Mouse (Mus musculus): ENCODE results near the gene Gpr137.
A peak's percentile ranks its signal among the peaks of the same experiment; 100 is the strongest.

Gene Gpr137

DNA sequence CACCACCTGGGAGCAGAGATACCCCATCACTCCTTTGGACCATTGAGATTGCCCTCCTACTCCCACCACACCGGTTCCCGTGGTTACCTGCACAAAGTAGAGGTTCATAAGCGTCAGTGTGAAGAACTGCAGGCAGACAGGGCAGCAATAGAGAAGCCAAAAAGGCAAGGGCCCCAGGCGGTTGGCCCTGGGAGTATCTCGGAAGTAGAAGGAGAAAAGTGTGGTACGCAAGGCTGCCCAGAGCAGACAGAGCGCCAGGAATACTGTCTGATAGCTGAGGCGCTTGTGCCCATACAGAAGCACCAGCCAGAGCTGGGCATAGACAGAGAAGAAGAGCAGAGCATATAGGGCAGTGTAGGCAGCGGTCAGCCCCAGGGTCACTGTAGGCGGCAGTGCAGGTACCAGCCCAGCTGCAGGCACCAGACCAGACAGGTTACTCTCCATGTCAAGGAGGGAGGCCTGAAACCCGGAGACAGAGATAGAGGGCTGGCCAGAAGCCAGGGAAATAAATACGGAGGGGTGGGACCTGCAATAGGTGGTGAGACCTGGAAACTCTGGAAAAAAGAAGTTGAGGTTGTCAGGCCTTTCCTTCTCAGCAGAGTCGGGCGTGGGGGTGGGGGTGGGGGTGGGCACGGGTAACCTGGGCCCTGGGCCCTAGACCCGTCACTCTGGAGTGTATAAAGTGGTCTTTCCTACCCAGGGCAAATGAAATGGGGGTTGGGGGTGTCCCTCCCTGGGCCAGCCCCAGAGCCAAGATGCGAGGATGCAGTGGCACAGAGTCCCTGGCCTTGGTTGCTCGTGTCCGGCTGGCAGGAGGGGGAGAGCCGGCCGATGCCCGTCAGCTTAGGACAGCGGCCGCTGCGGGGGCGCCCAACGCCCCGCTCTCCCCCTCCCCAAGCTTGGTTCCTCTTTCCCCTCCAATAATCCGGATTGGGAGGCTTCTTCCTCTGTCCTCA is 1.6 kb downstream of the Gpr137 start:
- peak; percentile 21 for DNase-seq

DNA sequence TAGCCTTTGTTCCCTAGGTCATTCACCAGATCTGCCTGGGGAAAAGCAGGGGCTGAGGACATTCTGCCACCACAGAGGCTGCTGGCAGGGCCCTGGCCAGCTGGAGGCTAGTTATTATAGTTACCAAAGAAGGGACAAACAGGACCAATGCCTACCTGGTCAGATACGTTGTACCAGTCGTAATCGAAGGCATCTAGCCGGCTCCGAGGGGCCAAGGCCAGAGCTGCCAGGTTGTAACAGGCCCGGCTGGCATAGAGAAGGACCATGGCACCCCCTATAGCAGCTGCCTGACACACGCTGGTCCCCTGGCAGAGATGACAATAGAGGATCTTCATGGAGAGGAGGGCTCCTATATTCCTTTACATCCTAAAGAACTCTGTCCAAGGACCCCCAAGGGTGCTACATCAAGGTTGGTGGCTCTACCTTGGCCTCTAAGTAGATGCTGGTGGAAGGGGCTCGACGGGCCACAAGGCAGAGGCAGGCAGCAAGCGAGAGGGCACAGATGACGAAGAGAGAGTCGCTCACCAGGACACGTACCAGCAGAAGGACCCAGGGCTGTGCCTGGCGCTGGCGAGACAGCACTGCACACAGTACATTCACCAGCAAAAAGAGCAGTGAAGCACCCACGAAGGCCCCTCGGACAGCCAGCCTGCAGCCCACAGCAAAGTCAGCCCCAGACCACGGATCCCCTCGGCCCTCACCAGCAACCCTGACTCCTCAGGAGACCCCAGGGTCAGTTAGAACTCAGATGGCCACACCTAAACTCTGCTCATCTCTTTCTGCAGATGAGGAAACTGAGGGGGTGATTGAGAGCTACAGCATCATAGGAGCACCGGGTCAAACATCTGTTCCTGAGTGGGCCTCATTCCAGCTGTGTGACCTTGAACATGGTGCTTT is 2.9 kb downstream of the Gpr137 start:
- DNase-seq: no peak

GRCm38 (mm10) chr19:6937541-6938465 is 4.5 kb downstream of the Gpr137 start:
- peak; percentile 4 for DNase-seq

- DNase-seq: no peak
Measured at GRCm38 (mm10) chr19:6936299-6936698, 6.0 kb downstream of the Gpr137 start.

GRCm38 (mm10) chr19:6934195-6934977 is 7.9 kb downstream of the Gpr137 start, which contains the start of gene Kcnk4:
Gene Kcnk4, minus strand, starts transcription at chr19:6934515.
- no peak for DNase-seq

GRCm38 (mm10) chr19:6933436-6934194 is 8.7 kb downstream of the Gpr137 start:
- DNase-seq: peak; percentile 65

DNA sequence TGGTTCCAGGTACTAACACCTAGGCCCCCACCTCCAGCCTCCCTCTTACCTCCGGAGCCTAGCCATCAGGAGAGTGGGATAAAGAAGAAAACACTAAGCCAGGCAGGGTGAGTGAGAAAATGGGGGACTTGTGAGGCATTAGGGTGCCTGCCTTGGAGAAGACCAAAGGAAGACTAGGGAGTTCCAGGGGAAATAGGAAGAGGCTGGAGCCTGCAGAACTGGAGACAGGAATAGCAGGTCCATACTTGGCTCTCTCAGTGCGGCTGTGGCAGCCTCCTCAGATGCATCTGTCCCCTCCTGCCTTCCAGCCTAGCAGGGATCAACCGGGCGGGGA is 9.2 kb downstream of the Gpr137 start:
- DNase-seq: no peak

GRCm38 (mm10) chr19:6932018-6932417 is 10.3 kb downstream of the Gpr137 start:
- DNase-seq: no peak

DNA sequence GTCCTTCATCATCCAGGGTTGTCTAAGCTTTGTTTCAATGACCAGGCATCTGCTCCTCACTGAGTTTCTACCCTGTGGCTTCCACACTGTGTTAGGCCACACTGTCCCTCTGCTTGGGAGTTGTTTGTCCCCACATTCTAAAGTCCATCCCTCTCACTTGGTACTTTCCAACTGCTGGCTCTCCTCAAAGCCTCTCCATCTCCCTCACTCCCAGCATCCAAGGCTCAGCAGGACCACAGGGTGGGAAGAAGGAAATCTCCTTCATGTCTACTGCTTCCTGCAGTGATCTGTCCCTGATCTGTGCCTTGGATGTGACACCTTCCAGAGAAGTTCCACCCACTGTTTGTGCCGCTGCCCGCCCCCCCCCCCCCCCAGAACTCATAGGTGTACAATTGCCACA is 11.3 kb downstream of the Gpr137 start:
- DNase-seq: no peak

DNA sequence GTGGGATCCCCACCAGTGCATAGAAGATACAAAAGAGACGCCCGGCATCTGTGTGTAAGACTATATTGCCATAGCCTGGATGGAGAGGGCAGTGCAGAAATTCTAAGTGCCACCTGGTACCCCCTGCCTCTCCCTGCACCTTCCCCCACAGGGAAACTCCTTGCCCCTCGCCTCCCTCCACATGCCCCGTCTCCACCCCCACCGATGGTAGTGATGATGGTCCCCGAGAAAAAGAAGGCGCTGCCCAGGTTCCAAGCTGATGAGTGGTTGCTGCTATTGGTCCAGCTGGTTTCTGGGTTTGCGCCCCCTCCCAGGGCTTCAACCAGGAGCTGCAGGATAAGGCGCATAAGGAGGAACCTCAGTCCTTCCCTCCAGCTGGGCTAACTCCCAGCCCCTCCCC is 14.2 kb downstream of the Gpr137 start:
- DNase-seq: no peak

DNA sequence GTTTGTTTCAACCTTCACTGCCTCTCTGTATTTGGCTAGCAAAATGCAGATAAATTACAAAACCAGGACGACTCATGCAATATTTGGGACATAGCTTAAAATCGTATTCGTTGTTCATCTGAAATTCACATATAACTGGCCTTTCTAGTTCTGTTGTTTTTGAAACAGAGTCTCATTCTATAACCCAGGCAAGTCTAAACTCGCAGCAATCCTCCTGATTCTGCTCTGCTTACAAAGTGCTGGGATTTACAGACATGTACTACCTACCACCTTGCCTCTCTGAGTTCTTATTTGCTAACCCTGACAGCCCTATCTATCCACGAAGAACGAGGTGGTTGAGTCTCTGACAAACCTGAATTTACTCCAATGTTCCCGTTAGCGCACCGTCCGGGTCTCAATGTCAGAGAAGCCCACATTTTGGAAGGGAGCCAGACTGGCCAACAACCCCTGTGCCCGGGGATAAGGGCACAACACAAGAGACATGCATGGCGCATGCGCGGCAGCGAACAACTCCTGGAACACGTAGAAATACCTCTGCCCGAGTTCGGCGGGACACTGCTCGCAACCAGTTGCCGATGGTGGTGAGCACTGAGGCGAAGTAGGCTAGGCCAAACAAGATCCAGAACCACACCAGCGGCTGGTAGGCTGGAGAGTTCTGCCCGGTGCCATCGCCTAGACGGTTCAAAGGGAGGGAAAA is 15.6 kb downstream of the Gpr137 start:
- DNase-seq: no peak

GRCm38 (mm10) chr19:6925611-6926329 is 16.5 kb downstream of the Gpr137 start:
- DNase-seq: no peak

- no peak for DNase-seq
Measured at GRCm38 (mm10) chr19:6925307-6925573, 17.0 kb downstream of the Gpr137 start, which contains the start of gene Catsperz. Gene Catsperz, minus strand, starts transcription at chr19:6925380.

DNA sequence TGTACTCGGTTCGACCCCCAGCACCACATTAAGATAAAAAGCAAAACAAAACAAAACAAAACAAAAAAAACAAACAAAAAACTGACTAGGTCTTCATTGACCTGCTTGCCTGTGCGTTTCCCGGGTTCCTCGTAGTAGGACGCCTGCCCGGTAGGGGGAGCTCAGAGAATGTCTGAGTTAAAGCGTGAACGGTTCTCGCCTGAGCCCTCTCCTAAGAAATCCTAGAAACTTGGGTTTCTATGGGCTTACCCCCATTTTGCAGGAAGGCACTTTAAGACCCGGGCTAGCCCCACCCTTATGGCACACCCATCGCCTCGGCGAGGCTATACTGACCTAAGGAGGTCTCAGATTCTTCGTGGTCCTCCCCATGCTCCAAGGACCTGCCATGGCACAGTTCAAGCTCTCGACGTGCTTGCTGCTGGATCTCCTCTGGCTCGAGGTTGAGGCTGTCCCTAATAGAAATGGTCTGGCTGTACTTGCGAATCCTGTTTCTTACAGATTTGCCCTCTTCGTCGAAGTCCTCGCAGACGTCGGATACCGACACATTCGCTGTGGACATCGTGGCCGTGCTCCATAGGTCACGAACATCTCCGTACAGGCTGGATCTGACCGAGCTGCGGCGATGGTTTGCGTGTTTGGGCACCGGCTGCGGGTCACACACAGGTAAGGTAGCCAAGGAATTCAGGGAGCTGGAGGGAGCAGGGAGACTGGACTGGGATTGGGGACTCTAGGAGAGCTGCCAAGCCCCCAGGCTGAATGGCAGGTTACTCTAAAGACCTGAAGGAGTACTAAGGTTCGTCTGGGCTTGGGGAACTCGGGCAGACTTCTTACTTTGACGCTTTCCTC is 17.6 kb downstream of the Gpr137 start:
- peak; percentile 90 for DNase-seq

GRCm38 (mm10) chr19:6922901-6923735 is 19.2 kb downstream of the Gpr137 start:
- DNase-seq: no peak

DNA sequence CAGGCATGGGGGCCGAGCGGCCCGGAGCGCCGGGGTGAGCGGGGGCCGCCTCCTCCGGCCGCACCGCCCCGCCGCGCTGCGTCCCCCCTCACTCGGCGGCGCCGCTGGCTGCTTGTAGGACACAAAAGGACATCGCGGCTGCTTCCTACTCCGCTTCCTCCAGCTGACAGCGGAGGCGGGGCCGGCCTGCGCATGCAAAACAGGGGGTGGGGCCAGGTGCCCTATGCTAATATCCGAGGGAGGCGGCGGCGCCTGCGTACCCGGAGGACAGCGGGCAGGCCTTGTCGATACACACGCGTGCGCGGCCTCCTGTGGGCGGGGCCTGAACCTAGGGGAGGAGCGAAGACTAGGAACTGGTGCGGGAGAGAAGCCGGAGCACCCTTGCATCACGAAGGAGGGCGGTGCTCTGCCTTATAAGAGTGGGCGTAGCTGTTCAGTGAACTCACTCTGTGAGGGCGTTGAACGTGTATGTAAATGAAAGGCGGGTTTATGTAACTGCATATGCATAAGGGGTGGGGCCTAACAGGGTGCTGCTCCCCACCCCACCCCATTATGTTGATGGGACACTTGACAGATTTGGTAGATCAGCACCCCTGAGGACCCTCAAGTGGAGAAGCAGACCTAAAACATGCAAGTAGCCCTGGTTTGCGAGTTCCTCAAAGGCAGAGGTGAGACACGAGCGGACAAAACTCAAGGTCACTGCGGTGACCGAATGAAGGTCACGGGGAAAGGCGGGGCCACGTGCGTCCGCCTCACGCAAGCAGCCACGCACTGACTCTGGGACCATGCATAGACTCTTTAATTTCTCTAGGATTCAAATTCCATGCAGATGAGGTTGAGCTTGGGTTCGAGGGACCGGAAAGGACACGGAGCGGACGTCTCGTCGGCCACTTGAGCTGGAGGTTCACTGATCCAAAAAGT is 20.4 kb downstream of the Gpr137 start, which contains the start of gene Esrra:
Esrra (minus strand) TSS at position 167 of the 921 bp plus-strand sequence.
- peak; percentile 100 for DNase-seq
